Mouse (Mus musculus): Measurements from ENCODE around the gene Tmem182. TPM values are rescaled to one million over a fixed set of nuclear protein-coding genes. Genes with fewer than 3 reads are reported as not detected.

Gene Tmem182
- 0.82 and 1.5 TPM in 2 replicates for polyA plus RNA-seq (2015; fragmentation: Nextera tagmentation; extraction: Ambion mirVana)

DNA sequence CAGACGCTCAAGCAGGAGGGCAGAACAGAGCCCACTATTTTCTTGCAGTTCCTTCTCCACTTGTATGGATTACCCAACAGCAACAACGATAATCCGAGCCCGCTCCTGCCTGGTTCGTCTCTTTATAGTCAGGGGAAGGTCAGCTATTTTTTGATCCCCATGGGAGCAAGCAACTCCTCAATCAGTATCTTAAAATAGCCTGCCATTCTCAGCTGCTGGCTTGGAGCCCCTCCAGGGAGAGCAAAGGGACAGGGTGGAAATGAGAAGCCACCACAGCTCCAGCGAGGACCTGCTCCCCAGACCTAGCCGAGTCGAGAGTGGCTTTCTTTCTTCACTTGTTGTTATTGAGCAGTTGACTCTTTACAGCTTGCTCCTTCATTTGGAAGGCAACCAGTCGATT lies at the start of gene Tmem182:
Gene Tmem182 (plus strand): TSS at position 251 of the 400 bp plus-strand sequence.
- Histone ChIP-seq H3K4me2 (no peak within 1 kb of the TSS), H3K36me3 (no peaks in the 10 kb centered on the region), H3K27me3 (no peaks in the 10 kb centered on the region), H3K9ac (no peak within 1 kb of the TSS), H3K9me3 (no peaks in the 10 kb centered on the region), H3K4me3 (no peak within 1 kb of the TSS), H3K27ac (no peak within 1 kb of the TSS), H3K4me1 (no peaks in the 10 kb centered on the region)
- 65% methylated on average over 9 of the region's 9 CpGs for WGBS
- ATAC-seq (ENCODE audit: borderline replicate concordance, extremely low read depth, low FRiP score, low TSS enrichment), result no peak

DNA sequence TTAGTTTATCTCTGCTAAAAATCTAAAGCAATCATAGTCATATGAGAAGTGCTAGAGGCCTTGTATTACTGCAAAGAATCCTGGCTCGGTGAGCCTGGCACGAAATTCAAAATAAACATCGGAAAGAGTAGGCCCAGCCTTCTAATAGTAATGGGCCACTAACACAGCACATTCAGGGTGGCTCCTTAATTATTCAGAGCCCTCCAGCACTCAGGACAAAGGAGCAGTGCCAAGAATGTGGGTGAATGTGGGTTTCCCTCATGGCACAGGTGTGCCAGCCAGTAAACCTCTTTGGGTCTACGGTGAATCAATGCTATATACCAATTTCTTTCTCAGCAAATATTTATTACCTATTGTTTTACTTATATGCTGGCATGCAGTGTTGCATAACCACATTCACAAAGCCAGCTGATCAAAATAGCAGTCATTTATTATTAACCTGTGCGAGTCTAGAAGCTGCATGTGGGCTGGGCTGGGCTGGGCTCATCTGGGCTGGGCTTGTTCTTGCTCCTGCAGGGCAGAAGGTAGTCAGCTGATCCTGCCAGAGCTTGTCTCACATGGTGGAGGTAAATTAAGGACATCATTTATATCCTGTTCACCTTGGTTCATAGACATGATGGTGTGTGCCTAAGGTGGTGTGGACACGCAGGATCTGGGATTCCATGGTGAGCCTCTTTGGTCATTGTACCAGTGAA lies 45.5 kb upstream of the Tmem182 start:
- no peak for ATAC-seq (ENCODE audit: borderline replicate concordance, extremely low read depth, low FRiP score, low TSS enrichment)
- no peaks in the 10 kb centered on the region for H3K9me3 ChIP-seq
- no peak overlapping the region for H3K27ac ChIP-seq

DNA sequence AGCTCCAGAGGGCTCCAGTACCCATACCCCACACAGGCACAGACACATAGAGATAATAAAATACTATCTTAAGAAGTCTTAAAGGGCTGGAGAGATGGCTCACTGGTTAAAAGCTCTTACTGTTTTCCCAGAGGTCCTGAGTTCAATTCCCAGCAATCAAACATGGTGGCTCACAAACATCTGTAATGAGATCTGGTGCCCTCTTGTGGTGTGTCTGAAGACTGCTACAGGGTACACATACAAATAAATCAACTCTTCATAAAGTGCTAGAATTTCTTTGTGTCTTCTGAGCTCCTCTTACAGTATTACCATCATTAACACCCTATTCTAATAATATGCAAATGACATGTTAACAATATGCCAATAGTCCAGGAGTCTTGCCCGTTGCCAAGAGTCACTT lies 41.4 kb upstream of the Tmem182 start:
- H3K27me3 ChIP-seq, result no peaks in the 10 kb centered on the region
- 85% methylated on average over 1 of the region's 1 CpGs for WGBS
- no peak overlapping the region for H3K4me2 ChIP-seq
- H3K9me3 ChIP-seq, result no peaks in the 10 kb centered on the region
- no peak overlapping the region for H3K27ac ChIP-seq
- ATAC-seq (ENCODE audit: borderline replicate concordance, extremely low read depth, low FRiP score, low TSS enrichment), result no peak
- no peak overlapping the region for H3K9ac ChIP-seq
- H3K36me3 ChIP-seq, result no peaks in the 10 kb centered on the region
- no peaks in the 10 kb centered on the region for H3K4me1 ChIP-seq
- no peak overlapping the region for H3K4me3 ChIP-seq

More for the DNA sequence above, 45.5 kb upstream of the Tmem182 start:
- Histone ChIP-seq H3K27me3 (no peaks in the 10 kb centered on the region), H3K4me2 (no peak overlapping the region), H3K4me3 (no peak overlapping the region), H3K9ac (no peak overlapping the region), H3K4me1 (no peaks in the 10 kb centered on the region), H3K36me3 (no peaks in the 10 kb centered on the region)
- WGBS, result 69% methylated on average over 6 of the region's 6 CpGs

DNA sequence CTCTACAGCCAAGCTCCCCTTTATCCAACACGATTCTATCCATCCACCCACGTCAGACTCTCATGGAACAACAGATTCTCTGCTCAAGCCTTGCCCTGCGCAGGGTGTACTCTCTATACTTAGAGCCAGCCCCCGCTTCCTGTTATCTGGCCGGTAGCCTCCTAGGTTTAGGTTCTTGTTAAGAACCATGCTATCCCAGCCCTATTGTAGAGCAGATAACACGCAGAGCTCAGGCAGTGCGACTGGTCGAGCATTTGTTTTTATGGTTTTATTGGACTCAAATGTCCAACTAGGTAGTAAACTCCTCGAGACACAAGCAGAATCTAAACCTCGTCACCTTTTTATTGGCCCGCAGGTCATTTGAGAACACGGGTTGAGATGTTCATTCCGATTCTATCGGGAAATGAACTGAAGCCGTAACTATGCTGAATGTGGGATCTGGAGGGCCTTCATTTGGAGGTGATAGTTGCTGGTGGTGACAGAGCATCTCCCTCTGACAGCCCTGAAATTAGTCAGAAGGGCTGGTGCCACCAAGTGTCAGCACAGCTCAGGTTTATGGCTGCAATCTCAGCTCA lies 40.6 kb upstream of the Tmem182 start:
- no peak overlapping the region for H3K4me2 ChIP-seq
- no peak for ATAC-seq (ENCODE audit: borderline replicate concordance, extremely low read depth, low FRiP score, low TSS enrichment)

DNA sequence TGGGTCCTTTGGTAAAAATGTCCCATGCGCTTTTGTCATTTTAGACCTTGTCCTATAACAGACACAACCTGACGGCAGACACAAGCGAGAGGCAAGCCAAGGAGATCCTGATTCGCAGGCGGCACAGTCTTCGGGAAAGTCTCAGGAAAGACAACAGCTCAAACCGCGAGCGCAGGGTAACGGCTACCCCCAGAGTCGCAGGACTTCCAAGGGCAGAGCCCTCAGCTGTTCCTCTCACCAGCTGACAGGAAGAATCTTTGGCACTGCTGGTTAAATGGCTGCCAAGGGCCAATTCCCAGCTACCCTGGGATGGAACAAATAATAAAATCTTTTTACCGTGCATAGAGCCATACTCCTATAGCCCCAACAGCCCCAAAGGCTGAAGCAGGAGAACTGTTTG lies 39.9 kb upstream of the Tmem182 start:
- H3K36me3 ChIP-seq, result no peaks in the 10 kb centered on the region
- H3K9me3 ChIP-seq, result no peaks in the 10 kb centered on the region
- no peak for ATAC-seq (ENCODE audit: borderline replicate concordance, extremely low read depth, low FRiP score, low TSS enrichment)
- H3K27ac ChIP-seq, result no peak overlapping the region
- no peak overlapping the region for H3K4me3 ChIP-seq
- H3K27me3 ChIP-seq, result no peaks in the 10 kb centered on the region
- WGBS, result 86% methylated on average over 12 of the region's 12 CpGs
- H3K4me2 ChIP-seq, result no peak overlapping the region
- H3K9ac ChIP-seq, result no peak overlapping the region
- no peaks in the 10 kb centered on the region for H3K4me1 ChIP-seq

More for the DNA sequence above, 40.6 kb upstream of the Tmem182 start:
- Histone ChIP-seq H3K27ac (no peak overlapping the region), H3K27me3 (no peaks in the 10 kb centered on the region), H3K36me3 (no peaks in the 10 kb centered on the region), H3K4me3 (no peak overlapping the region), H3K9me3 (no peaks in the 10 kb centered on the region), H3K4me1 (no peaks in the 10 kb centered on the region), H3K9ac (no peak overlapping the region)
- WGBS, result 83% methylated on average over 15 of the region's 15 CpGs

DNA sequence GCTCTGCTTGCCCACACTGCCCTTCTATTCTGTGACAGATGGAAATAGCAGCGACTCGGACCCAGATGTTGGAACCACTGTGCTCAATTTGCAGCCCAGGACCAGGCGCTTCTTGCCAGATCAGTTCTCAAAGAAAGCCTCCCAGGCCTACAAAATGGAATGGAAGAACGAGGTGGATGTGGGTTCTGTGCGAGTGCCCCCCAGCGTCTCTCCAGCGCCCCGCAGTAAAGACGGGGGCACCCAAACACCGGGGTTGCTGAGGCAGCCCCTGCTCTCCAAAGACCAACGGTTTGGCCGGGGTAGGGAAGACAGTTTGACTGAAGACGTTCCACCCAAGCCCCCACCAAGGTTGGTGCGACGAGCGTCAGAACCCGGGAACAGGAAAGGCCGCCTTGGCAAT lies 37.8 kb upstream of the Tmem182 start:
- Histone ChIP-seq H3K9me3 (no peaks in the 10 kb centered on the region), H3K4me2 (no peak overlapping the region), H3K9ac (no peak overlapping the region), H3K36me3 (no peaks in the 10 kb centered on the region), H3K27ac (no peak overlapping the region), H3K27me3 (no peaks in the 10 kb centered on the region), H3K4me1 (no peaks in the 10 kb centered on the region), H3K4me3 (no peak overlapping the region)
- WGBS, result 82% methylated on average over 18 of the region's 18 CpGs
- no peak for ATAC-seq (ENCODE audit: borderline replicate concordance, extremely low read depth, low FRiP score, low TSS enrichment)

DNA sequence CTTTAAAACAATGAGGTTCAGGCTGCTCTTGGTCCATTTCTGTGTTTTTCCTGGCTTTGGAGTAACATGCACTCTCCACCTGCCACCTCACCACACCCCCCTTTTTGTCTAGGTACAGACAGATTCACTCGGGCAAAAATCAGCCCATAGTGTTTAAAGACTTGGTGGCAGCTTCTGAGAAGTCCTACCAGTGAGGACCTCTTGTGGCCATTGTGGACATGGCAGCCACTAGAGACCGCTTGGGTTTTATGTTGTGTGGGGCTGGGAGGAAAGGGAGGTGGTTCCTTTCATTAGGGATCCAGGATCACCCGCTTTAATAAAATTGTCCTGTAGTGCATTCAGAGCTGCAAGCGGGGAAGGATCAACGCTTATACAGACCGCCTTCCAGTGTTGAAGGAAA lies 36.8 kb upstream of the Tmem182 start:
- Histone ChIP-seq H3K4me2 (no peak overlapping the region), H3K27ac (no peak overlapping the region), H3K36me3 (no peaks in the 10 kb centered on the region), H3K9ac (no peak overlapping the region), H3K9me3 (no peaks in the 10 kb centered on the region), H3K4me1 (no peaks in the 10 kb centered on the region), H3K27me3 (no peaks in the 10 kb centered on the region), H3K4me3 (no peak overlapping the region)
- no peak for ATAC-seq (ENCODE audit: borderline replicate concordance, extremely low read depth, low FRiP score, low TSS enrichment)
- 34% methylated on average over 6 of the region's 6 CpGs for WGBS

DNA sequence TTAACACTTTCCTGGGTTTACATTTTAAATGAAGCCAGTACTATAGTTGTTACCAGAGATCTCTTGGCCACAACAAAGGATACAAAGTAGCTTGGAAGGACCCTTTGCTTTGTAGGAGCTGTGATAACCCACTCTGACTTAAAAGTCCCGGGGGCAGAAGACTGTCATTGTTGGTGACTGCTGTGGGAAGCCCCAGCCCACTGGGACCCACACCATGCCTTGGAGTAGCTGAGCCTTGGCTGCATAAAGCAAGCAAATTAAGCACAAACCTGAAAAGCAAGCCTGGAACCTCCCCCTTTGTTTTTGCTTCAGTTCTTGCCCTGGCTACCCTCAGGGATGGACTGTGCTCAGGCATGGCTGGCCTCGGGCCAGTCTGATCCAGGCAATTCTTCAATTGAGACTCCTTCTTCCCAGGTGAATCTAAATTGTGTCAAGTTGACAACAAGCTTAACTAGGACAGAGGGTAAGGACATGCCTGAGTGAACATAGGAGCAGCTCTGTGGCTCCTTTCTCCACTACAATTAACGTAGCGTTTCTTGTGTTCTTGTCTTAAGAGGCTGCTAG lies 36.0 kb upstream of the Tmem182 start:
- Histone ChIP-seq H3K27me3 (no peaks in the 10 kb centered on the region), H3K36me3 (no peaks in the 10 kb centered on the region), H3K4me2 (no peak overlapping the region), H3K9me3 (no peaks in the 10 kb centered on the region), H3K9ac (no peak overlapping the region), H3K4me3 (no peak overlapping the region), H3K27ac (no peak overlapping the region), H3K4me1 (no peaks in the 10 kb centered on the region)
- 76% methylated on average over 4 of the region's 4 CpGs for WGBS
- ATAC-seq (ENCODE audit: borderline replicate concordance, extremely low read depth, low FRiP score, low TSS enrichment), result no peak

DNA sequence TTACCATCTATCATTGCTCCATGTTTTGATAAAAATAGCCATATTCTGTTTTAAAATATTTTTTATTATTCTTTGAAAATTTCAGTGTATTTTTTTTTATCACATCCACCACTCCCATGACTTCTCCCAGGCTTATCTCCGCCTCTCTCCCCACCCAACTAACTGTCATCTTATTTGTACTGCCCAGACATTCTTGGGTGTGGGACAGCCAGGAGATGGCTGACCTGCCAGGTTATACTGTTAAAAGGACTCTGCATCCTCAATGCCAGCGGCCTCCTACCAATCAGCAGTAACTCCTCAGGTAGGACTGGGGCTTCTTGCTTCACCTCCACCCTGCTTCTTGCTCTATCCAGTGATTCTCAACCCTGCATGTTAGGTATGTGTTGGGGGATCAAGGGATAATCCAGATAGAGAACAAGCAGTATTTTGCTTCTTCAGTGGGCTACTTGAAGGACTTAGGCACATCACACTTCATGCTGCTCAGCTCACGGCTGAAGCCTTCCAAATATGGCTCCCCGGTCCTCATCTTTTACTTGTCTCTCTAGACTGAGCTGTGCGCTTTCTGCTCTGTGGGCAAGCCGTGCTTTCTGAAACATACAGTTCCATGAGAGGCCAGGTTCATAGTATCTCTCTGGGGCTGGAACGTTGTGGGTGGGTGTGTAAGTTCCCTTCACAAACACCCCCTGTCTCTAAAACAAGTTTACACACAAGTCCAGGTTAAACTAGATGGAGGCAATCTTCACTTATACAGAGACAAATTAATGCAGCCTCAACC lies 34.0 kb upstream of the Tmem182 start:
- WGBS, result 86% methylated on average over 7 of the region's 7 CpGs

DNA sequence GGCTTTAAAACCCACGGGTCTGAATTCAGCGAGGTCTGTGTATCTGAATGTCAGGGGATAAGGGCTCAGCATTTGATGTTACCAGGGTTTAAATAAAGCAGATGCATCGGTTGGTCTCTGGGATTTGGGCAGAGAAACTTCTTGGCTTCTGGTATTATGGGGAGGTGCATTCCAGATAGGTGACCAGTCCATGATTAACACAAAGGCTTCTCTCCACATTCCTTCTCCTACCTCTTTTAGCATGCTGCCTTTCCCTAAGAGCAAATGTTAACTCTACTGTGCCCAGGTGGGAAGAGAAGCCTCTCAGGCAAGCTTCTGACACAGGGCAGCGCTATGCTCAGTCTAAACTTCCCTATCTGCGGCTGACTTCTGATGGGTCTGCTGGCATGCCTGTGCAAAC lies 32.2 kb upstream of the Tmem182 start:
- H3K27ac ChIP-seq, result no peak overlapping the region
- no peaks in the 10 kb centered on the region for H3K4me1 ChIP-seq
- 76% methylated on average over 5 of the region's 5 CpGs for WGBS
- H3K9me3 ChIP-seq, result no peaks in the 10 kb centered on the region
- no peaks in the 10 kb centered on the region for H3K36me3 ChIP-seq
- H3K27me3 ChIP-seq, result no peaks in the 10 kb centered on the region
- H3K9ac ChIP-seq, result no peak overlapping the region
- no peak for ATAC-seq (ENCODE audit: borderline replicate concordance, extremely low read depth, low FRiP score, low TSS enrichment)
- no peak overlapping the region for H3K4me2 ChIP-seq
- no peak overlapping the region for H3K4me3 ChIP-seq

More for the DNA sequence above, 34.0 kb upstream of the Tmem182 start:
- Histone ChIP-seq H3K4me1 (no peaks in the 10 kb centered on the region), H3K27me3 (no peaks in the 10 kb centered on the region), H3K4me2 (no peak overlapping the region), H3K9ac (no peak overlapping the region), H3K36me3 (no peaks in the 10 kb centered on the region), H3K9me3 (no peaks in the 10 kb centered on the region), H3K27ac (no peak overlapping the region), H3K4me3 (no peak overlapping the region)
- ATAC-seq (ENCODE audit: borderline replicate concordance, extremely low read depth, low FRiP score, low TSS enrichment), result no peak

DNA sequence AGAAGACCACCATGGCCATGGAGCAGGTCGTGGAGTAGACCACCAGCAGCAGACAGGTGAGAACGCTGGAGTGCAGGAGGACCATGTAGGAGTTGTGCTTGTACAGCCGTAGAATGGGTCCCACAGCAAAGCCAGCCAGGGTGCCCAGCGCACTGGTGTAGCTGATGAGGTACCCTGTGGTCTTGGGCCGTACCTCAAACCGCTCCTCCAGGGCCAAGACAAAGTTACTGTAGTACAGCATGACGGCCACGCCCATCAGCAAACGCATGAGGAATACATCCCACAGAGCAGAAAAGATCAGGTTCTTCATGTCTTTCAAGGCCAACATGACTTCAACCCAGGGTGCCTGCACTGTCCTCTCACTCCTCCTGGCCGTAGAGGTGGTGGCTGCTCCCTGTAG lies 31.4 kb upstream of the Tmem182 start:
- ATAC-seq (ENCODE audit: borderline replicate concordance, extremely low read depth, low FRiP score, low TSS enrichment), result no peak

DNA sequence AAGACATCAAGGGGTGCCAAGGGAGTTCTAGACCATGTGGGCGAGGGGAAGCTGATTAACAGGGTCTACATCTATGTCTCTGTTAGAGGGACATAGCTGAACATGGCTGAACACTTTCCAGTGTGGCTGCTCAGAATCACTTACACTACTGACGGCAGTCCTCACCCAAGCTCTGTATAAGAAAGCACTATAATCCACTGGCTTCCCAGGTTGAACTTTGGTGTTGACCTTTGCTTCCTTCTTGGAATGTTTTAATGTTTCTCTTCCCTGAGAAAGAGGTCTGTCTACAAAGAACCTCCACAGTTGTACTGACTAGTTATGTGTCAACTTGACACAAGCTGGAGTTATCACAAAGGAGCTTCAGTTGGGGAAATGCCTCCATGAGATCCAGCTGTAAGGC lies 29.3 kb upstream of the Tmem182 start:
- Histone ChIP-seq H3K9ac (no peak overlapping the region), H3K9me3 (no peaks in the 10 kb centered on the region), H3K4me2 (no peak overlapping the region), H3K4me3 (no peak overlapping the region), H3K4me1 (no peaks in the 10 kb centered on the region), H3K36me3 (peaks cover 8% of the 10 kb centered on the region; the same call in 1 of the 2 replicates), H3K27ac (no peak overlapping the region), H3K27me3 (no peaks in the 10 kb centered on the region)
- ATAC-seq (ENCODE audit: borderline replicate concordance, extremely low read depth, low FRiP score, low TSS enrichment), result no peak
- 67% methylated on average over 2 of the region's 2 CpGs for WGBS

More for the DNA sequence above, 31.4 kb upstream of the Tmem182 start:
- no peaks in the 10 kb centered on the region for H3K27me3 ChIP-seq
- no peak overlapping the region for H3K9ac ChIP-seq
- 94% methylated on average over 10 of the region's 10 CpGs for WGBS
- no peak overlapping the region for H3K4me3 ChIP-seq
- no peaks in the 10 kb centered on the region for H3K9me3 ChIP-seq
- H3K36me3 ChIP-seq, result peaks cover 6% of the 10 kb centered on the region; the same call in 1 of the 2 replicates
- no peak overlapping the region for H3K27ac ChIP-seq
- no peaks in the 10 kb centered on the region for H3K4me1 ChIP-seq
- no peak overlapping the region for H3K4me2 ChIP-seq
